Mouse (Mus musculus): ENCODE data around the gene Samd4. TPM values are rescaled to one million over a fixed set of nuclear protein-coding genes. Genes with fewer than 3 reads are reported as not detected.
"Not testable (repeated sequence)": the region's sequence is repeated elsewhere in the genome, so short reads cannot be mapped to it uniquely, and the experiment has no call there.

The Samd4 gene
- total RNA-seq, 2 experiments from 2014 or later = 25.9 to 29.3 TPM

GRCm38 (mm10) chr14:47104246-47105173, 221.9 kb downstream of the Samd4 start:
- no peak for DNase-seq (ENCODE audit: low spot score in 2 of 2)

DNA sequence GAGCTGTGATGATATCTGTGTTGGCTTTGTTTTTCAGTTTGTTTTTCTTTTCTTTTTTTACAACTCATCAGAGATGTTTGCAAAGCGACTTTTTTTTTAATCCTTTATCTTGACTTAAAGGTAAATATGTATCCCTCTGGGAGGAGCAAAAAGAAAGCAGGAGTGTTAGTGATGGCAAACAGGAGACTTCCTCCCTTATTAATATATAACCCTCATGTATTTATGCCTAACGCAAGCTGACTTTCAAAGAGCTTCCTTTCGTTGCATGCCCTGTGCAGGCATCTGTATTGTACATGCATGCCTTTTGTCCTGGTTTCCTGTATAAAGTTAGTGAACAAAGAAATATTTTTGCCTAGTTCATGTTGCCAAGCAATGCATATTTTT, 222.5 kb downstream of the Samd4 start:
- DNase-seq (ENCODE audit: low spot score in 2 of 2) = no peak

DNA sequence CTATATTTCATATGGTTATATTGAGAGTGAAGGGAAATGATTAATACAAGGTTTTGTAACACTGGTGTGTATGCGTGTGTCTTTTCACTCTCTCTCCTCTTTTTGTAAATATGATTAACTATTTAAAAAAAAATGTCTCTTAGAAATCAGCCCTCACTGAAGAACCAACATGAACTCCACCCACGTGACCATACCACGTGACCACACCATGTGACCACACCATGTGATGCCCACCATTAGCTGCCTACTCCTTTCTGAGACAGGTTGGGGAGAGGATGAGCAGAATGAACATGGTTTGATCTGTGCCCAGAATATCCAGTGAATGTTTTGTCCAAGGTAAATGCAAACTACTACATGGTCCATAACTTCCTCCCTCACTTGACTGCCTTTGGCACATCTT, 223.1 kb downstream of the Samd4 start:
- no peak for DNase-seq (ENCODE audit: low spot score in 2 of 2)

DNA sequence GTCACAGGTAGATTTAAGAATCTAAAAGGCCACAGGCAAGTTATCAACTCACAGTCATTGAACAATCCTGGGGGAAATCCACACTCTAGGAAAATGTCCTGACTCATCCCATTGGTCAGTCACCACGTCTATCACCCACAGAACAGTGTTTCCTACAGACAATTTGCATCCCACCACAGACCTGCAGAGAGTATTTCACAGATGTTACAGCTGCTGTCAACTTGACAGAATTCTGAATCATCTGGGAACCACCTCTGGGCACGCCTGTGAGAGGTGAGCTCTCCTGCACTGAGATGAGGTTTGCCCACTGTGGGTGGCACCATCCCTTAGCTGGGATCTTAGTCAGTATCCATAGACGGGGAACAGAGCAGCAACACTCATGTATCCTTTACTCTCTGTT, 224.8 kb downstream of the Samd4 start:
- DNase-seq (ENCODE audit: low spot score in 2 of 2) = no peak

- DNase-seq (ENCODE audit: low spot score in 2 of 2) = not testable (repeated sequence)
Measured at GRCm38 (mm10) chr14:47110391-47110790, 227.7 kb downstream of the Samd4 start.

GRCm38 (mm10) chr14:47111341-47111740, 228.7 kb downstream of the Samd4 start:
- DNase-seq (ENCODE audit: low spot score in 2 of 2) = no peak

DNA sequence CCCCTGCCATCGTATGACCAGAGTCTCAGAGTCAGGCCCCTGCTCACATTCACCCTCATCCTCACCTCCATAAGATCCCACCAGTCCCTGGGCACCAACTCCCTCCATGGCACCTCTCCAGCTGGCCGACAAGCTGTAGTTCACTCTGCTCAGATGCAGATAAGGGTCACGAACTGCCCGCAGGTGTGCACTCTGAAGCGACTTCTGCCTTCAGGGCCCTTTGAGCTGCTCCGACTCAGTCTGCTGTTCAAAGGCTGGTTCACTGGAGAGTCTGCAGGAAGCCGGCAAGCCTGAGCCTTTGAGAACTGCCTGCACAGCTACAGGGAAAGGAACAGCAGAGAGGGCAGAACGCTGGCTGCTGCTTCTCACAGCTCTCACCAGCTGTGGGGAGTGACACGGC, 232.5 kb downstream of the Samd4 start:
- DNase-seq (ENCODE audit: low spot score in 2 of 2) = no peak

- DNase-seq (ENCODE audit: low spot score in 2 of 2) = no peak
Measured at GRCm38 (mm10) chr14:47116062-47116762, 233.6 kb downstream of the Samd4 start.

DNA sequence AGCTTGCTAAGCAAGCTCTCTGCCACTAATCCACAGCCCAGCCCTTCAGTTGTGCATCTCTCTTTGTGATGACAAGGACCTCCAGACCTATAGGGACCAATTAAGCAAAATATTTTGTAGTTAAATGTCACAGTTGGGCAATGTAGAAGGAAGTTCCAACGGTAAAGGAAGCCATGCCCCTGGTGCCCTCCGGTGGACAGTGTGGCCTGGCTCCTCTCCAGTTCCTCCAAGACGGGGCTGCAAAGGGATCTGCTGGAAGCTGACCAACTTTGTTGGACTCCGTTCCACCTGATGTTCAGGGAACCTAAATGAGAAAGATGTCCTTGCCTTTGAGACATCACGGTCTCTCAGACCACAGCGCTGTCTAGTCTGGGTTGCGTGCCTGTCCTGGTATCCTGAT, 234.9 kb downstream of the Samd4 start:
- no peak for DNase-seq (ENCODE audit: low spot score in 2 of 2)

GRCm38 (mm10) chr14:47127987-47128386, 245.3 kb downstream of the Samd4 start:
- DNase-seq (ENCODE audit: low spot score in 2 of 2) = no peak

DNA sequence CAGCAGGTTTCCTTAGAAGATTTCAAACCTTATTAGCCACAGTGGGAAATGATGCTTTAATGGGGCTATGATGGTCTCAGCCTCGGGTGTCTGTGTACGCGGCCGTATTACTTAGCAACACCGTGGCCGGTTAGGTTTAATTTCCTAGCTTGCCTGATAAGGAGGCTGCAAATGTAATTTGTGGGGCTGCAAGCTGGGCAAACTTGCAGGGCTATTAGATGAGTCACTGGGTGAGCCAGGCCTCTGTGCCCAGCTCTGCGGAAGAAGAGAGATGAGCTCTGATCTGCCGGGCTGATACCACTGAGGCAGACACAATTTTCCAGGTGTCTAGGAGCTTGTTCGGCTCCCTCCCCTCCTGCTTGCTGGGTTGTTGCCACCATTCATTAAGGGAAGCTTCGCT, 251.3 kb downstream of the Samd4 start:
- no peak for DNase-seq (ENCODE audit: low spot score in 2 of 2)

DNA sequence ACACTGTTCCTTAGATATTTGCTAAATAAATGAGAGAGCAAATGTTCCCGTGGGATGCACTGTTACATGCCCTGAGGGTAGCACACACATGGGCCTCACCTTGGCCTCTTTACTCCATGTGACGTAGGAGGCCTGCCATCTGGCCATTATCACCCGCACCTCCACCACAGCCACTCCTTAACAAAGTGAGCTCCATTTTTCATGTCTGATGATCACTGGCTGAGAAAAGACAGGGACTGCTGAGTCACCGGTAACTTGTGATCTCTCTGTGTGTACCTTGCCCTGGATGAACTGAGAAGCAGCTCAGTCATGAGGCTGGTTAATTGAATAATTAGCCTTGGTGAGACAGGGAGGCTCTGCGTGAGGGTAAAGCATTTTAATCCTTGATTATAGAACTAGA, 254.0 kb downstream of the Samd4 start:
- DNase-seq (ENCODE audit: low spot score in 2 of 2) = no peak

DNA sequence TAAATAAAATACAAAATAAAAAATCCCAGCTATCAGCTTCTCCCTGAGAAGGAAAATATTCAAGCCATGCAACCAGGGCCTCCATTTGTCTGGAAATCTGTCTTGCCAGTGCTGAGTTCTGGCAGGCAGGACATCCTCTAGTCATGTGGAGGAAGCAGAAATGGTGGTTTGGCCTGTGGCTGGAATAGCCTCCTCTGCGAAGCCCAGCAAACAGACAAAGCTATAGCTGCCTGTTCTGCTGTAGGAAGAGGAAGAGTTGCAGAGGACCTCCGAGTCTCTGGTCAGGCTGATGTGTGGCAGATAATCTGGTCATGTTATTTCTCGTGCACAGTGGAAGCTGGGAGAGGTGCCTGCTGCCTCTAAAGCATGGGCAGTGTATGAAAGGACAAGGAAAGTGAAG, 256.2 kb downstream of the Samd4 start:
- no peak for DNase-seq (ENCODE audit: low spot score in 2 of 2)

GRCm38 (mm10) chr14:47144326-47144725, 261.7 kb downstream of the Samd4 start:
- DNase-seq (ENCODE audit: low spot score in 2 of 2) = no peak

GRCm38 (mm10) chr14:47151306-47151705, 268.7 kb downstream of the Samd4 start:
- no peak for DNase-seq (ENCODE audit: low spot score in 2 of 2)

DNA sequence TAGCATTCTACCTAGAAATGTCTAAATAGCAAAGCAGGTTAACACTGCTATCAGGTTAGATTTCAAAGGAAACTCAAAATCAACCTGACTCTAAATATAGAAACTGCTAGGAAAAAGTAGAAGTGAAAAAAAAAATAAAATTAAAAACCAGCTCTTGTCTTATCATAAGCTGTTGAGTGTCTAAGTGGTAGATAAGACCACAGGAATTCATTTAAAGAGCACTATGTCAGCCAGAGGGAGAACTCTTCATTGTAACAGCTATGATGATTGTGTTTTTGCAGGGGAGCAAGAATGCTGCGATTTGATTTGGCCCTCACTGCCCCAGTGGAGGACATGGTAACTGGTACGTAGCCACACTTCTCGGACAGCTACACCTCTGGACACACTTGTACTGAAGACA, 271.6 kb downstream of the Samd4 start:
- DNase-seq (ENCODE audit: low spot score in 2 of 2) = no peak

Small RNA genes within 50 kb of the gene (microRNA-seq; reads per million reads assigned to microRNA genes)
- 0.25 to 1.7 reads per million in 2 experiments for gene Mir378c

Other genes starting within 250 kb of the Samd4 start
- 1 to 10 TPM; 1.0 to 1.2 TPM for gene Cdkn3, start 122.3 kb upstream of the Samd4 start, total RNA-seq (2021)
- gene Cnih1, start 94.4 kb upstream of the Samd4 start, total RNA-seq (2021) = 10 to 100 TPM; 88.2 to 91.3 TPM
- 100 to 1,000 TPM; 145 to 150 TPM for gene Gmfb, start 60.6 kb upstream of the Samd4 start, total RNA-seq (2021)
- 10 to 100 TPM; 32.3 to 35.0 TPM for gene Cgrrf1, start 50.7 kb upstream of the Samd4 start, total RNA-seq (2021)